Mouse (Mus musculus) retina, embryonic 14.5 days (tissue): ENCODE data around the gene Psmc3.
A peak's percentile ranks its signal among the peaks of the same experiment; 100 is the strongest.
"Not testable (repeated sequence)": the region's sequence is repeated elsewhere in the genome, so short reads cannot be mapped to it uniquely, and the experiment has no call there.

Experiments
- DNase-seq: peaks from one replicate; pipeline ENCODE4 v3.0.0-alpha.2; 2015; ENCODE audit warnings: low spot score

Gene Psmc3

GRCm38 (mm10) chr2:91053934-91054382, at the start of gene Psmc3:
Gene Psmc3 (plus strand): TSS chr2:91054009.
- DNase-seq, result peak; percentile 95

GRCm38 (mm10) chr2:91008536-91008935, 45.3 kb upstream of the Psmc3 start:
- no peak for DNase-seq

- no peak for DNase-seq
Observed at GRCm38 (mm10) chr2:91013881-91014280, 39.9 kb upstream of the Psmc3 start.

GRCm38 (mm10) chr2:91015386-91015785, 38.4 kb upstream of the Psmc3 start:
- no peak for DNase-seq

GRCm38 (mm10) chr2:91018061-91018788, 35.6 kb upstream of the Psmc3 start:
- DNase-seq, result no peak

GRCm38 (mm10) chr2:91019911-91020310, 33.9 kb upstream of the Psmc3 start:
- DNase-seq, result no peak

DNA sequence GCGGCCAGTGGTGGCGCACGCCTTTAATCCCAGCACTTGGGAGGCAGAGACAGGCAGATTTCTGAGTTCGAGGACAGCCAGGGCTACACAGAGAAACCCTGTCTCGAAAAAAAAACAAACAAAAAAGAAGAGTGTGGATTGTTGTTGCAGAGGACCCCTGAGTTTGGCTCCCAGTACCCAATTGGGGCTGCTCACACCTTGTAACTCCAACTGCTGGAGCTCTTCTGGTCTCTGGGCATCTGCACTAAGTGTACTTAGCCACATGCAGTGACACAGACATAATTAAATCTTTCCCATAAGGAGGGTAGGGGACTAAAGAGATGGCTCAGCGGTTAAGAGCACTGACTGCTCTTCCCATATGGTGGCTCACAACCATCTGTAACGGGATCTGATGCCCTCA, 31.5 kb upstream of the Psmc3 start:
- not testable (repeated sequence) for DNase-seq

- no peak for DNase-seq
Observed at GRCm38 (mm10) chr2:91023131-91023530, 30.7 kb upstream of the Psmc3 start.

DNA sequence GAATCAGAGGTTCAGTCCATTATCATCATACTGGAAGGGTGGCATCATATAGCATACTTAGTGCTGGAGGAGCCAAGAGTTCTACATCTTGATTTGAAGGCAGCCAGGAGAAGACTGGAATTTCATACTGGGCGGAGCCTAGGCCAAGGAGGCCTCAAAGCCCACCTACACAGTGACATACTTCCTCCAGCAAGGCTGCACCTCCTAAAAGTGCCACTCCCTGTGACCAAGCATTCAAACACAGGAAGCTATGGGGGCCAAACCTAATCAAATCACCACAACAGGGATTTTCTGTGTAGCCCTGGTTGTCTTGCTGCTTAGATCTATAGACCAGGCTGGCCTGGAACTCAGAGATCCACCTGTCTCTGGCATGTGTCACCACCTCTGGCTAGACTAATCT, 29.9 kb upstream of the Psmc3 start:
- no peak for DNase-seq

DNA sequence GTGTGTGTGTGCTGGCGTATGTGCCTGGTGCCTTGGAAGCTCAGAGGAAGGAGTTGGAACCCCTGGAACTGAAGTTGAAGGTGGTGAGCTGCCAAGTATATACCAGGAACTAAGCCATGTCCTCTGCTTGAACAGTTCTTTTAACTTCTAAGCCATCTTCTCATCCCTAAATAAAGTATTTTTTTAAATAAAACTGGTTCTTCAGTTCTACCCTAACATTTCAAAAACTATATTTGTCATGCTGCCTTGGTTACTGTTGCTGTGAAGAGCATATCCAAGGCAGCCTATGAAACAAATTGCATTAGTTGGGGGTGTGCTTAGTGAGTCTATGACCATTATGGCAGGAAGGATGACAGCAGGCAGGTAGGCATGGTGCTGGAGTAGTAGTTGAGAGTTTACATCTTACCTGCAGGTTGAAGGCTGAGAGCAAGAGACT, 28.7 kb upstream of the Psmc3 start:
- no peak for DNase-seq

GRCm38 (mm10) chr2:91026491-91026890, 27.3 kb upstream of the Psmc3 start:
- no peak for DNase-seq

GRCm38 (mm10) chr2:91027391-91028214, 26.2 kb upstream of the Psmc3 start:
- no peak for DNase-seq

DNA sequence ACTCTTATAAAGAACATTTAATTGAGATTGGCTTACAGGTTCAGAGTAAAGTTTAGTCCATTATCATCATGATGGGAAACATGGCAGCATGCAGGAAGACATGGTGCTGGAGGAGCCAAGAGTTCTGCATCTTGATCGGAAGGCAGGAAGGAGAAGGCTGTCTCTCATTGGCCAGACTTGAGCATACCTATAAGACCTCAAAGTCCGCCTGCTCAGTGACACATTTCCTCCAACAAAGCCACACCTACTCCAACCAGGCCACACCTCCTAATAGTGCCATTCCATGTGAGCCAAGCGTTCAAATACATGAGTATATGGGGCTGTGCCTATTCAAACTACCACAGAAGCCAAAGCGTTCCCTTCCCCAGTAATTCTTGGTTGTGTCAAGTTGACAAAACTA, 22.6 kb upstream of the Psmc3 start:
- DNase-seq, result no peak

DNA sequence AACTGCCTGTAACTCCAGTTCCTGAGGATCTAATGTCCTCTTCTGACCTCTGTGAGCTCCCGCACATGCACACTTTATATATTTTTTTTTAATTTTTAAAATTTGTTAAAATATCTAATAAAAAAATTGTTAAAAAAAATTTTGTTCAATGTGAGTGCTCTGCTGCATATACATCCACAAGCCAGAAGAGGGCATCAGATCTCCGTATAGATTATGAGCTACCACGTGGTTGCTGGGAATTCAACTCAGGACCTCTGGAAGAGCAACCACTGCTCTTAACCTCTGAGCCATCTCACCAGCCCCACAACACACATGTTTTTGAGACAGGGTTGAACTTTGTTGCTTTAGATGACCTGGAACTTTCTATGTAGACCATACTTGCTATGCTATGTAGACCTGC, 20.8 kb upstream of the Psmc3 start:
- peak; percentile 24 for DNase-seq

DNA sequence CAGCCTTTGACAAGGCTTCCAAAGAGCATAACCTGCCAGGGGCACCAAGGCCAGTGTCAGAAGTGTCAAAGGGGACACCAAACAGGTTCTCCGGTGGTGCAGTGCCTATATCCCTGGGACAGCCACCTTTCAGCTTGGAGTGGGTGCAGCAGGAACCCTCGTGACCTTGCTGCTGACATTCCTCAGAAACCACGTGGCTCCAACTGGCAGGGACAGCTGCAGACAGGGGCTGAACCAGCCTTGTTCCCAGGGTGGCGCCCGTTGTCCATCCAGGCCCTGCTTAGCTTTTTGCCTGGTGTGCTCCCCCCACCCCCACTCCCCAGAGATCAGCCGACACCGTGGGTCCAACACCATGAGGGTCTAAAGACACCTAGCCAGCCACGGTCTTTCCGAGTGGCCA, 18.4 kb upstream of the Psmc3 start, which contains the start of gene Rapsn:
TSS of gene Rapsn (plus strand) at position 236 of the 400 bp plus-strand sequence.
- no peak for DNase-seq

DNA sequence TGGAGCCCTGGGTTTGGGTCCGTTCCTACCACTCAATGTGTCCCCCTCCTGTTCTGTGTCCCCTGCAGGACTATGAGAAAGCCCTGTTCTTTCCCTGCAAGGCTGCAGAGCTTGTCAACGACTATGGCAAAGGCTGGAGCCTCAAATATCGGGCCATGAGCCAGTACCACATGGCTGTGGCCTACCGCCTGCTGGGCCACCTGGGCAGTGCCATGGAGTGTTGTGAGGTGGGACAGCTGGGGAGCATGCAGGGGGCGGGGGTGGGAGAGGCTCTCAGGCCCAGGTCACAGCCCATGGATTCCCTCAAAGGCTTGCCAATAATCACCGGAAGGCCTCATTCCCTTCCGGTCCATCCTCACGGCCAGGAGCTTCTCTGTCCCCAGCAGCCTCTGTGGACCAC, 12.0 kb upstream of the Psmc3 start:
- DNase-seq, result no peak

DNA sequence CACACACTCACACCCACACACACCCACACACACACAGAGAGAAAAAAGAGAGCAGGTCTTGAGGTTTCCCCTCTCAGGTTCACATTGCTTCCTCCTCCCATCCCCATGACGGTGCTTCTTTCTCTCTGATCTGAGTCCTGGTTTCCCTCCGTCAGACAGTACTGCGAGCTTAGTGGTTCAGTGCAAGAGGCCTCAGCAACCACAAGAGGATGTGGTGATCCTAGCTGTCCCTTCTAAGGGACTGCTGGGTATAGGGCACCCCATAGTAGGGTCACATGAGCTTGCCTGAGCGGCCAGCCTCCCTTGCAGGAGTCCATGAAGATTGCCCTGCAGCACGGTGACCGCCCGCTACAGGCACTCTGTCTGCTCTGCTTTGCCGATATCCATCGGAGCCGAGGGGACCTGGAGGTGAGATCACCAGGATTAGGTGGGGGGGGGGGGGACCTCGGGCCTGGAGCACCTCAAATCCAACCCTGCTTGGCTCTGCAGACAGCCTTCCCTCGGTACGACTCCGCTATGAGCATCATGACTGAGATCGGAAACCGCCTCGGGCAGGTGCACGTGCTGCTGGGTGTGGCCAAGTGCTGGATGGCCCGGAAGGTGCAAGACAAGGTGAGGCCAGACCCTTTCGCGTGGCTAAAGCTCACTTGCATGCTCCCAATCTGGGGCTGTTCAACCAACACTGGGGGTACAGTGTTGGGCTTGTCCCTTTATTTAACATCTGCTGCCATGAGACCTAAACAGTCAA, 11.0 kb upstream of the Psmc3 start:
- no peak for DNase-seq

DNA sequence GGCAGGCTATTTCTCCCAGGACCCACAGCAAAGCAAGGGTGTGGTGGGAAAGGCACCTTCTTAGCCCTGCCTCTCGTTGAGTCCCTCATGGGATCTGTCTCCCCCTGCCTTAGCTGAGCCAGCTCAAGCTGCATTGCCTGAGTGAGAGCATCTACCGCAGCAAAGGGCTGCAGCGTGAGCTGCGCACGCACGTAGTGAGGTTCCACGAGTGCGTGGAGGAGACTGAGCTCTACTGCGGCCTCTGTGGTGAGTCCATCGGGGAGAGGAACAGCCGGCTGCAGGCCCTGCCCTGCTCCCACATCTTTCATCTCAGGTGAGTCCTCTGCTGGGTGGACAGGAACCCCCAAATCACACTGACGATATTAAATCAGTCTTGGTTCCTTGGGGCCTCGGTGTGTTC, 9.1 kb upstream of the Psmc3 start:
- no peak for DNase-seq

- not testable (repeated sequence) for DNase-seq
Observed at GRCm38 (mm10) chr2:91045805-91046204, 8.0 kb upstream of the Psmc3 start.

- no peak for DNase-seq
Observed at GRCm38 (mm10) chr2:91047359-91047758, 6.5 kb upstream of the Psmc3 start.

- no peak for DNase-seq
Observed at GRCm38 (mm10) chr2:91051917-91052316, 1.9 kb upstream of the Psmc3 start.

- DNase-seq, result no peak
Observed at GRCm38 (mm10) chr2:91052752-91053151, 1.1 kb upstream of the Psmc3 start.
